Mouse (Mus musculus): ENCODE data around the gene Pprc1. TPM values are rescaled to one million over a fixed set of nuclear protein-coding genes. Genes with fewer than 3 reads are reported as not detected.
A peak's percentile ranks its signal among the peaks of the same experiment; 100 is the strongest.

Gene Pprc1
- polyA plus RNA-seq, 1 experiment from 2014 or later: 16.9 TPM

- Histone ChIP-seq H3K27ac (no peak overlapping the region), H3K9me3 (replicated peaks; ENCODE audit: low read length) (no peaks in the 10 kb centered on the region), H3K4me2 (ENCODE audit: low read length) (no peak overlapping the region), H3K4me1 (replicated peaks; ENCODE audit: insufficient read depth, low read length) (peaks cover 12% of the 10 kb centered on the region), H3K9ac (ENCODE audit: low read depth, low read length) (no peak overlapping the region), H3K27me3 (ENCODE audit: insufficient read depth, low read length) (no peaks in the 10 kb centered on the region), H3K36me3 (ENCODE audit: insufficient read depth, low read length) (peaks cover 25% of the 10 kb centered on the region), H3K4me3 (replicated peaks; ENCODE audit: low read depth, low read length) (no peak overlapping the region)
- ATAC-seq (replicated peaks; ENCODE audit: low FRiP score, low read depth): no peak
- TF ChIP-seq CTCF (IDR thresholded peaks at IDR 0.05; ENCODE audit: low read depth): no peak
- no peak for DNase-seq (ENCODE audit: low spot score)
- WGBS: 84% methylated on average over 7 of the region's 7 CpGs
Measured at GRCm38 (mm10) chr19:46073285-46073684, 28.6 kb downstream of the Pprc1 start.

- DNase-seq (ENCODE audit: low spot score): no peak
Measured at GRCm38 (mm10) chr19:46074266-46074665, 29.6 kb downstream of the Pprc1 start.

GRCm38 (mm10) chr19:46075616-46076607, 31.2 kb downstream of the Pprc1 start, which contains the start of gene Nolc1:
Nolc1 (plus strand) TSS chr19:46075863.
- peak; percentile 95 for ATAC-seq (replicated peaks; ENCODE audit: low FRiP score, low read depth)
- under 1% methylated on average over 66 of the region's 66 CpGs for WGBS
- peaks cover 36% of the 10 kb centered on the region for H3K36me3 ChIP-seq (ENCODE audit: insufficient read depth, low read length)

More at GRCm38 (mm10) chr19:46074266-46074665, 29.6 kb downstream of the Pprc1 start:
- WGBS: 93% methylated on average over 5 of the region's 5 CpGs
- Histone ChIP-seq H3K27me3 (ENCODE audit: insufficient read depth, low read length) (no peaks in the 10 kb centered on the region), H3K4me1 (replicated peaks; ENCODE audit: insufficient read depth, low read length) (peaks cover 12% of the 10 kb centered on the region), H3K4me2 (ENCODE audit: low read length) (no peak overlapping the region), H3K4me3 (replicated peaks; ENCODE audit: low read depth, low read length) (no peak overlapping the region), H3K36me3 (ENCODE audit: insufficient read depth, low read length) (peaks cover 30% of the 10 kb centered on the region), H3K27ac (no peak overlapping the region), H3K9ac (ENCODE audit: low read depth, low read length) (no peak overlapping the region), H3K9me3 (replicated peaks; ENCODE audit: low read length) (no peaks in the 10 kb centered on the region)
- ATAC-seq (replicated peaks; ENCODE audit: low FRiP score, low read depth): no peak
- TF ChIP-seq CTCF (IDR thresholded peaks at IDR 0.05; ENCODE audit: low read depth): no peak

GRCm38 (mm10) chr19:46078535-46078934, 33.8 kb downstream of the Pprc1 start:
- Histone ChIP-seq H3K4me2 (ENCODE audit: low read length) (no peak overlapping the region), H3K27me3 (ENCODE audit: insufficient read depth, low read length) (no peaks in the 10 kb centered on the region), H3K27ac (no peak overlapping the region), H3K4me1 (replicated peaks; ENCODE audit: insufficient read depth, low read length) (peaks cover 12% of the 10 kb centered on the region), H3K4me3 (replicated peaks; ENCODE audit: low read depth, low read length) (no peak overlapping the region), H3K36me3 (ENCODE audit: insufficient read depth, low read length) (peaks cover 49% of the 10 kb centered on the region), H3K9ac (ENCODE audit: low read depth, low read length) (no peak overlapping the region), H3K9me3 (replicated peaks; ENCODE audit: low read length) (no peaks in the 10 kb centered on the region)
- ATAC-seq (replicated peaks; ENCODE audit: low FRiP score, low read depth) (no peak), DNase-seq (ENCODE audit: low spot score) (no peak)
- no peak for TF ChIP-seq CTCF (IDR thresholded peaks at IDR 0.05; ENCODE audit: low read depth)
- WGBS: 62% methylated on average over 3 of the region's 3 CpGs

More at GRCm38 (mm10) chr19:46075616-46076607, 31.2 kb downstream of the Pprc1 start, which contains the start of gene Nolc1:
- Histone ChIP-seq H3K4me3 (replicated peaks; ENCODE audit: low read depth, low read length) (peak within 1 kb of the TSS; percentile 72), H3K9me3 (replicated peaks; ENCODE audit: low read length) (no peaks in the 10 kb centered on the region), H3K4me1 (replicated peaks; ENCODE audit: insufficient read depth, low read length) (peaks cover 12% of the 10 kb centered on the region), H3K9ac (ENCODE audit: low read depth, low read length) (peak within 1 kb of the TSS; percentile 68), H3K27me3 (ENCODE audit: insufficient read depth, low read length) (no peaks in the 10 kb centered on the region), H3K4me2 (ENCODE audit: low read length) (peak within 1 kb of the TSS; percentile 61), H3K27ac (peak within 1 kb of the TSS; percentile 51; the same call in 1 of the 2 replicates)
- peak; percentile 32; the same call in 1 of the 2 replicates for TF ChIP-seq CTCF (IDR thresholded peaks at IDR 0.05; ENCODE audit: low read depth)
- DNase-seq (ENCODE audit: low spot score): peak; percentile 99

GRCm38 (mm10) chr19:46085185-46085584, 40.5 kb downstream of the Pprc1 start:
- H3K36me3 ChIP-seq (ENCODE audit: insufficient read depth, low read length): peaks cover 48% of the 10 kb centered on the region
- no peak for TF ChIP-seq CTCF (IDR thresholded peaks at IDR 0.05; ENCODE audit: low read depth)
- H3K4me3 ChIP-seq (replicated peaks; ENCODE audit: low read depth, low read length): no peak overlapping the region
- H3K27me3 ChIP-seq (ENCODE audit: insufficient read depth, low read length): no peaks in the 10 kb centered on the region
- no peak overlapping the region for H3K27ac ChIP-seq
- DNase-seq (ENCODE audit: low spot score) (no peak), ATAC-seq (replicated peaks; ENCODE audit: low FRiP score, low read depth) (no peak)
- no peaks in the 10 kb centered on the region for H3K4me1 ChIP-seq (replicated peaks; ENCODE audit: insufficient read depth, low read length)
- no peaks in the 10 kb centered on the region for H3K9me3 ChIP-seq (replicated peaks; ENCODE audit: low read length)
- no peak overlapping the region for H3K4me2 ChIP-seq (ENCODE audit: low read length)
- H3K9ac ChIP-seq (ENCODE audit: low read depth, low read length): no peak overlapping the region
- WGBS: 96% methylated on average over 8 of the region's 8 CpGs

GRCm38 (mm10) chr19:46086337-46086736, 41.7 kb downstream of the Pprc1 start:
- TF ChIP-seq CTCF (IDR thresholded peaks at IDR 0.05; ENCODE audit: low read depth): peak; percentile 80
- peak; percentile 81 for DNase-seq (ENCODE audit: low spot score)
- no peak overlapping the region for H3K9ac ChIP-seq (ENCODE audit: low read depth, low read length)
- peaks cover 37% of the 10 kb centered on the region for H3K36me3 ChIP-seq (ENCODE audit: insufficient read depth, low read length)
- WGBS: 53% methylated on average over 3 of the region's 3 CpGs
- no peaks in the 10 kb centered on the region for H3K4me1 ChIP-seq (replicated peaks; ENCODE audit: insufficient read depth, low read length)
- no peak for ATAC-seq (replicated peaks; ENCODE audit: low FRiP score, low read depth)
- H3K4me3 ChIP-seq (replicated peaks; ENCODE audit: low read depth, low read length): no peak overlapping the region
- H3K9me3 ChIP-seq (replicated peaks; ENCODE audit: low read length): no peaks in the 10 kb centered on the region
- H3K27me3 ChIP-seq (ENCODE audit: insufficient read depth, low read length): no peaks in the 10 kb centered on the region
- H3K4me2 ChIP-seq (ENCODE audit: low read length): no peak overlapping the region
- no peak overlapping the region for H3K27ac ChIP-seq
